Mouse (Mus musculus) embryonic facial prominence, embryonic 10.5 days (tissue): Measurements from ENCODE around the gene Pfdn2. TPM values are rescaled to one million over a fixed set of nuclear protein-coding genes. Genes with fewer than 3 reads are reported as not detected.

Experiments
- DNase-seq: peaks from one replicate; pipeline ENCODE4 v3.0.0-alpha.2; 2017; ENCODE audit warnings: low spot score
- H3K27ac ChIP-seq: fragments of 300-500 bp; sonication (generic); replicated peaks from 2 replicates; pipeline ENCODE4 v1.5.1; 2016; ENCODE audit warnings: mild to moderate bottlenecking
- H3K27me3 ChIP-seq: fragments of 300-500 bp; sonication (generic); replicated peaks from 2 replicates; pipeline ENCODE4 v1.6.1; 2016; ENCODE audit warnings: low read depth, mild to moderate bottlenecking; ENCODE audit not compliant: poor library complexity, severe bottlenecking
- H3K36me3 ChIP-seq: fragments of 300-500 bp; sonication (generic); replicated peaks from 2 replicates; pipeline ENCODE4 v1.6.1; 2016; ENCODE audit warnings: mild to moderate bottlenecking, moderate library complexity
- H3K4me1 ChIP-seq: fragments of 300-500 bp; sonication (generic); 2 replicates; pipeline ENCODE4 v1.6.1; 2016
- H3K4me3 ChIP-seq: fragments of 300-500 bp; sonication (generic); 2 replicates; pipeline ENCODE4 v1.5.1; 2016; ENCODE audit warnings: mild to moderate bottlenecking, moderate library complexity
- H3K9me3 ChIP-seq: fragments of 300-500 bp; sonication (generic); 2 replicates; pipeline ENCODE4 v1.6.1; 2016; ENCODE audit warnings: mild to moderate bottlenecking
- WGBS: fragments of 180-500 bp; shearing (Covaris S2); methylation state at CpG from one replicate; pipeline ENCODE4 v1.1.7; 2016; 5-methylcytosine and 5-hydroxymethylcytosine counted together
- polyA plus RNA-seq: library from polyadenylated mRNA; unstranded; fragments of >200 nt; fragmentation: Nextera tagmentation; extraction: Ambion mirVana; gene quantifications from 2 replicates; pipeline ENCODE4 v1.2.1, GENCODE M21; 2016

Gene Pfdn2
- polyA plus RNA-seq, 1 experiment from 2014 or later: 156 TPM

- DNase-seq: peak; percentile 39
- H3K27ac ChIP-seq: no peak overlapping the region
- no peaks in the 10 kb centered on the region for H3K9me3 ChIP-seq
- H3K27me3 ChIP-seq: peaks cover 42% of the 10 kb centered on the region
- no peak overlapping the region for H3K4me3 ChIP-seq
- H3K36me3 ChIP-seq: no peaks in the 10 kb centered on the region
- peaks cover 33% of the 10 kb centered on the region for H3K4me1 ChIP-seq
- 66% methylated on average over 9 of the region's 9 CpGs for WGBS
These were observed 38.9 kb downstream of the Pfdn2 start for GRCm38 (mm10) chr1:171384361-171384760.

GRCm38 (mm10) chr1:171385171-171385570 lies 39.7 kb downstream of the Pfdn2 start:
- 71% methylated on average over 9 of the region's 9 CpGs for WGBS

GRCm38 (mm10) chr1:171387099-171387498 lies 41.6 kb downstream of the Pfdn2 start:
- no peak overlapping the region; the same call in 1 of the 2 replicates for H3K27ac ChIP-seq
- peaks cover 15% of the 10 kb centered on the region for H3K27me3 ChIP-seq
- peak; percentile 62 for DNase-seq
- no peaks in the 10 kb centered on the region for H3K9me3 ChIP-seq
- H3K4me1 ChIP-seq: peaks cover 30% of the 10 kb centered on the region
- 16% methylated on average over 6 of the region's 6 CpGs for WGBS
- 0 out of 2 replicates have a peak overlapping the region, but pooled peaks have one; percentile 3 for H3K4me3 ChIP-seq
- no peaks in the 10 kb centered on the region for H3K36me3 ChIP-seq

More at GRCm38 (mm10) chr1:171385171-171385570, 39.7 kb downstream of the Pfdn2 start:
- no peak overlapping the region for H3K27ac ChIP-seq
- no peaks in the 10 kb centered on the region for H3K36me3 ChIP-seq
- DNase-seq: no peak
- peaks cover 31% of the 10 kb centered on the region for H3K4me1 ChIP-seq
- H3K27me3 ChIP-seq: peaks cover 34% of the 10 kb centered on the region
- H3K4me3 ChIP-seq: no peak overlapping the region
- no peaks in the 10 kb centered on the region for H3K9me3 ChIP-seq

- Histone ChIP-seq H3K4me1 (peaks cover 30% of the 10 kb centered on the region), H3K27me3 (peaks cover 4% of the 10 kb centered on the region; the same call in 1 of the 2 replicates), H3K9me3 (no peaks in the 10 kb centered on the region), H3K27ac (no peak within 1 kb of the TSS), H3K4me3 (no peak within 1 kb of the TSS), H3K36me3 (no peaks in the 10 kb centered on the region)
- no peak for DNase-seq
- WGBS: 81% methylated on average over 15 of the region's 15 CpGs
These were observed 43.1 kb downstream of the Pfdn2 start, which contains the start of gene Arhgap30 for GRCm38 (mm10) chr1:171388376-171389102. TSS of gene Arhgap30 (plus strand) at chr1:171388954.

GRCm38 (mm10) chr1:171390101-171390500 lies 44.6 kb downstream of the Pfdn2 start:
- Histone ChIP-seq H3K9me3 (no peaks in the 10 kb centered on the region), H3K4me1 (peaks cover 26% of the 10 kb centered on the region), H3K27me3 (no peaks in the 10 kb centered on the region), H3K4me3 (no peak overlapping the region), H3K27ac (no peak overlapping the region), H3K36me3 (no peaks in the 10 kb centered on the region)
- WGBS: 71% methylated on average over 4 of the region's 4 CpGs
- DNase-seq: no peak

GRCm38 (mm10) chr1:171401821-171402220 lies 56.4 kb downstream of the Pfdn2 start:
- H3K27me3 ChIP-seq: 0 out of 2 replicates have a peak, but pooled peaks cover 4% of the 10 kb centered on the region
- H3K9me3 ChIP-seq: no peaks in the 10 kb centered on the region
- H3K4me1 ChIP-seq: no peaks in the 10 kb centered on the region
- WGBS: 73% methylated on average over 4 of the region's 4 CpGs
- no peak overlapping the region for H3K27ac ChIP-seq
- DNase-seq: no peak
- H3K36me3 ChIP-seq: no peaks in the 10 kb centered on the region
- no peak overlapping the region for H3K4me3 ChIP-seq

GRCm38 (mm10) chr1:171402991-171403390 lies 57.5 kb downstream of the Pfdn2 start:
- Histone ChIP-seq H3K4me1 (no peaks in the 10 kb centered on the region), H3K9me3 (no peaks in the 10 kb centered on the region), H3K27me3 (peaks cover 13% of the 10 kb centered on the region), H3K36me3 (no peaks in the 10 kb centered on the region), H3K27ac (no peak overlapping the region), H3K4me3 (no peak overlapping the region)
- DNase-seq: no peak
- 75% methylated on average over 9 of the region's 9 CpGs for WGBS

- Histone ChIP-seq H3K9me3 (no peaks in the 10 kb centered on the region), H3K4me1 (peaks cover under 1% of the 10 kb centered on the region), H3K36me3 (no peaks in the 10 kb centered on the region), H3K27ac (no peak overlapping the region), H3K4me3 (no peak overlapping the region), H3K27me3 (peaks cover 20% of the 10 kb centered on the region)
- WGBS: 79% methylated on average over 5 of the region's 5 CpGs
- DNase-seq: no peak
These were observed 61.8 kb downstream of the Pfdn2 start for GRCm38 (mm10) chr1:171407263-171407662.

Other genes with a start within 250 kb of the Pfdn2 start
- 1.1 and 2.0 TPM in 2 replicates for gene Cfap126, start 231.8 kb upstream of the Pfdn2 start, polyA plus RNA-seq
- 260 and 264 TPM in 2 replicates for gene Sdhc, start 195.1 kb upstream of the Pfdn2 start, polyA plus RNA-seq
- 0.48 and 0.91 TPM in 2 replicates for gene Mpz, start 195.0 kb upstream of the Pfdn2 start, polyA plus RNA-seq
- gene Pcp4l1, start 149.4 kb upstream of the Pfdn2 start, polyA plus RNA-seq: 5.2 and 6.7 TPM in 2 replicates
- gene Nr1i3, start 131.7 kb upstream of the Pfdn2 start, polyA plus RNA-seq: 0.21 TPM in 2 replicates
- gene Tomm40l, start 123.2 kb upstream of the Pfdn2 start, polyA plus RNA-seq: 32.4 and 33.3 TPM in 2 replicates
- 2.7 and 3.1 TPM in 2 replicates for gene Apoa2, start 120.6 kb upstream of the Pfdn2 start, polyA plus RNA-seq
- gene Fcer1g, start 111.3 kb upstream of the Pfdn2 start, polyA plus RNA-seq: 12.4 and 16.5 TPM in 2 replicates
- gene Adamts4, start 95.2 kb upstream of the Pfdn2 start, polyA plus RNA-seq: 11.8 and 12.7 TPM in 2 replicates
- 269 and 279 TPM in 2 replicates for gene Ndufs2, start 94.3 kb upstream of the Pfdn2 start, polyA plus RNA-seq
- gene B4galt3, start 75.3 kb upstream of the Pfdn2 start, polyA plus RNA-seq: 68.7 and 70.8 TPM in 2 replicates
- gene Ppox, start 64.5 kb upstream of the Pfdn2 start, polyA plus RNA-seq: 52.0 and 57.5 TPM in 2 replicates
- gene Usp21, start 57.7 kb upstream of the Pfdn2 start, polyA plus RNA-seq: 106 and 107 TPM in 2 replicates
- 100 and 105 TPM in 2 replicates for gene Ufc1, start 50.6 kb upstream of the Pfdn2 start, polyA plus RNA-seq
- 50.3 and 50.4 TPM in 2 replicates for gene Dedd, start 16.5 kb upstream of the Pfdn2 start, polyA plus RNA-seq
- 33.6 and 36.8 TPM in 2 replicates for gene Nit1, start within 50 bp of the Pfdn2 start, polyA plus RNA-seq
- 1.2 and 1.6 TPM in 2 replicates for gene Klhdc9, start 15.1 kb downstream of the Pfdn2 start, polyA plus RNA-seq
- gene Nectin4, start 24.4 kb downstream of the Pfdn2 start, polyA plus RNA-seq: 2.6 and 4.6 TPM in 2 replicates
- gene Arhgap30, start 43.3 kb downstream of the Pfdn2 start, polyA plus RNA-seq: 0.65 and 0.72 TPM in 2 replicates
- gene Usf1, start 65.6 kb downstream of the Pfdn2 start, polyA plus RNA-seq: 138 and 139 TPM in 2 replicates
- gene Tstd1, start 73.2 kb downstream of the Pfdn2 start, polyA plus RNA-seq: 6.0 and 9.0 TPM in 2 replicates
- 34.7 and 37.6 TPM in 2 replicates for gene F11r, start 91.9 kb downstream of the Pfdn2 start, polyA plus RNA-seq
- gene Alyref2, start 157.8 kb downstream of the Pfdn2 start, polyA plus RNA-seq: 7.4 and 9.3 TPM in 2 replicates
- gene Itln1, start 189.6 kb downstream of the Pfdn2 start, polyA plus RNA-seq: not detected in 2 replicates
- gene Cd244a, start 213.5 kb downstream of the Pfdn2 start, polyA plus RNA-seq: 0.19 TPM in 1 of 2 replicates, not detected in the other